Mouse (Mus musculus): ENCODE measurements around the gene Rnf168. TPM values are rescaled to one million over a fixed set of nuclear protein-coding genes. Genes with fewer than 3 reads are reported as not detected.
"Not testable (repeated sequence)": the region's sequence is repeated elsewhere in the genome, so short reads cannot be mapped to it uniquely, and the experiment has no call there.

Gene Rnf168
- polyA plus RNA-seq, 1 experiment from 2014 or later, result 26.2 TPM

DNA sequence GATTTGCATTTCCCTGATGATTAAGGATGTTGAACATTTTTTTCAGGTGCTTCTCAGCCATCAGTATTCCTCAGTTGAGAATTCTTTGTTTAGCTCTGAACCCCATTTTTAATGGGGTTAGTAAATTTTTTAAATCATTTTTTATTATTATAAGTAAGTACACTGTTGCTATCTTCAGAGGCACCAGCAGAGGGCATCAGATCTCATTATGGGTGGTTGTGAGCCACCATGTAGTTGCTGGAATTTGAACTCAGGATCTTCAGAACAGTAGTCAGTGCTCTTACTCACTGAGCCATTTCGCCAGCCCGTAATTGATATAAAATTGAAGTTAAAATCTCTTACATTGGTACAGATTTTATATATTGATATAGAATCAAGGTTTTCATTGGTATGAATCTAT lies 13.0 kb upstream of the Rnf168 start:
- H3K36me3 ChIP-seq (ENCODE audit: control insufficient read depth, insufficient read depth, low read length), result not testable (repeated sequence)

DNA sequence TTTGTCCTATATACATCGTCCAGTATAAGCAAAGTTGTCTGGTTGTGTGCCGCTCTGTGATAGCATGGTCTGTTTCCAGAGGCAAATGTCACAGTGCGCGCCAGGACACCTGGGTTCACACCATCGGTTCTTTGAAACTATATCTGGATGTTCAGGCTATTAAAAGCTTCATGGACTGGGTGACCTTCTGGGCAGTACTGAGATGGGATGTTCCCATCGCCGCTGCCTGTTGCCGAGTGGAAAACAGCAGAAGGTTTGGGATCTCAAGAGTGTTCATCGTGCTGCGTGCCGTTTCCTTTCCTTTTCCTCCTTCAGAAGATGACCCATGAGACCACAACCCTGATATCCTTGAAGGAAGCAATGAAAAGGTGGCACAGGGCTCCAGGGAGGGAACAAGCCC lies 6.0 kb upstream of the Rnf168 start, which contains the start of gene Smco1:
Smco1 (plus strand) TSS at position 178 of the 400 bp plus-strand sequence.
- 83% methylated on average over 11 of the region's 11 CpGs for WGBS
- Histone ChIP-seq H3K36me3 (ENCODE audit: control insufficient read depth, insufficient read depth, low read length) (no peaks in the 10 kb centered on the region), H3K27ac (ENCODE audit: low read depth) (no peak within 1 kb of the TSS), H3K4me2 (ENCODE audit: low read length) (no peak within 1 kb of the TSS), H3K4me1 (replicated peaks; ENCODE audit: control insufficient read depth, insufficient read depth, low read length) (no peaks in the 10 kb centered on the region), H3K9me3 (ENCODE audit: control insufficient read depth, low read length) (no peaks in the 10 kb centered on the region), H3K9ac (ENCODE audit: low read length) (no peak within 1 kb of the TSS), H3K4me3 (ENCODE audit: low read depth, low read length) (no peak within 1 kb of the TSS), H3K27me3 (replicated peaks; ENCODE audit: control insufficient read depth, insufficient read depth, low read length) (no peaks in the 10 kb centered on the region)
- ATAC-seq (replicated peaks; ENCODE audit: low FRiP score, low TSS enrichment, low read depth) (no peak), DNase-seq (ENCODE audit: low spot score) (no peak)

More for the DNA sequence above, 13.0 kb upstream of the Rnf168 start:
- not testable (repeated sequence) for H3K4me2 ChIP-seq (ENCODE audit: low read length); H3K4me3 ChIP-seq (ENCODE audit: low read depth, low read length); H3K9ac ChIP-seq (ENCODE audit: low read length); H3K9me3 ChIP-seq (ENCODE audit: control insufficient read depth, low read length); H3K27ac ChIP-seq (ENCODE audit: low read depth); DNase-seq (ENCODE audit: low spot score); H3K27me3 ChIP-seq (replicated peaks; ENCODE audit: control insufficient read depth, insufficient read depth, low read length); H3K4me1 ChIP-seq (replicated peaks; ENCODE audit: control insufficient read depth, insufficient read depth, low read length); ATAC-seq (replicated peaks; ENCODE audit: low FRiP score, low TSS enrichment, low read depth)
- WGBS, result 89% methylated on average over 2 of the region's 2 CpGs

DNA sequence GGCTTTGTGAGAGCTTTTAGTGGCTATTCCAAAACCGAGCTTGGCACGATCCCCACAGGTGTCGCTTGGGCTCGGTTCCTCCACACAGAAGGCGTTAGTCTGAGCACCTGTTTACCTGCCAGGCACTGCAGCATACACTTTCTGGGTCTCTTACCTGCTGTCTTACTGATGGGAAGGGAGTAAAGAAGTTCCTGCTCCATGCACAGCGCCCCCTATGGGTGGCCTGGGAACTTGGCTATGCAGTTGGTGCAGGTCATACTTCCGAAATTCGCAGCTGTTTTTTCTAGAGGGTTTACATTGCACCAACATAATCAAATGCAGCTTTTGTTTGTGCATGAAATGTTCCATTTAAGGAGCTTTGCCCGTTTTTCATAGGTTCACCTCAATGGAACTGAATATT lies 3.9 kb upstream of the Rnf168 start:
- Histone ChIP-seq H3K4me3 (ENCODE audit: low read depth, low read length) (no peak overlapping the region), H3K27ac (ENCODE audit: low read depth) (no peak overlapping the region), H3K4me2 (ENCODE audit: low read length) (no peak overlapping the region), H3K4me1 (replicated peaks; ENCODE audit: control insufficient read depth, insufficient read depth, low read length) (peaks cover under 1% of the 10 kb centered on the region; the same call in 1 of the 2 replicates), H3K27me3 (replicated peaks; ENCODE audit: control insufficient read depth, insufficient read depth, low read length) (no peaks in the 10 kb centered on the region), H3K9me3 (ENCODE audit: control insufficient read depth, low read length) (no peaks in the 10 kb centered on the region), H3K36me3 (ENCODE audit: control insufficient read depth, insufficient read depth, low read length) (no peaks in the 10 kb centered on the region), H3K9ac (ENCODE audit: low read length) (no peak overlapping the region)
- WGBS, result 53% methylated on average over 9 of the region's 9 CpGs
- no peak for ATAC-seq (replicated peaks; ENCODE audit: low FRiP score, low TSS enrichment, low read depth)
- DNase-seq (ENCODE audit: low spot score), result no peak

DNA sequence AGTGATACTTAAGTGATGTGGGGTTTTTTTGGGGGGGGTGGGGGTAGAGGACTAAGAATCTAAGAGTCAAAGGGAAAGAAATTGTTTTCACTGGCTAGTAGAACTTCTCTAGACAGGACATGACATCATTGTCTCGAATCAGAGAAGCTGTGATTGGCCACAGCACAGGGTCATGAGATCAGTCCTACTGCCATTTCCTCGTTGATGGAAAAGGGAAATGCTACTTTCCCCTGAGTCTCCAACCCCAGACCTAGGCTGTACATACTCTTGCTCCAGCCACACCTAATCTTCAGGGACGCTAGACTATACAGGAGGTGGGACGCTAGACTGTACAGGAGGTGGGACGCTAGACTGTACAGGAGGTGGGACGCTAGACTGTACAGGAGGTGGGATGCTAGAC lies 2.2 kb upstream of the Rnf168 start:
- Histone ChIP-seq H3K27ac (ENCODE audit: low read depth) (no peak overlapping the region), H3K4me3 (ENCODE audit: low read depth, low read length) (no peak overlapping the region), H3K9me3 (ENCODE audit: control insufficient read depth, low read length) (peaks cover 4% of the 10 kb centered on the region; the same call in 1 of the 2 replicates), H3K27me3 (replicated peaks; ENCODE audit: control insufficient read depth, insufficient read depth, low read length) (no peaks in the 10 kb centered on the region), H3K4me1 (replicated peaks; ENCODE audit: control insufficient read depth, insufficient read depth, low read length) (peaks cover 7% of the 10 kb centered on the region), H3K9ac (ENCODE audit: low read length) (no peak overlapping the region), H3K36me3 (ENCODE audit: control insufficient read depth, insufficient read depth, low read length) (0 out of 2 replicates have a peak, but pooled peaks cover 1% of the 10 kb centered on the region), H3K4me2 (ENCODE audit: low read length) (no peak overlapping the region)
- 92% methylated on average over 6 of the region's 6 CpGs for WGBS
- DNase-seq (ENCODE audit: low spot score) (no peak), ATAC-seq (replicated peaks; ENCODE audit: low FRiP score, low TSS enrichment, low read depth) (no peak)

DNA sequence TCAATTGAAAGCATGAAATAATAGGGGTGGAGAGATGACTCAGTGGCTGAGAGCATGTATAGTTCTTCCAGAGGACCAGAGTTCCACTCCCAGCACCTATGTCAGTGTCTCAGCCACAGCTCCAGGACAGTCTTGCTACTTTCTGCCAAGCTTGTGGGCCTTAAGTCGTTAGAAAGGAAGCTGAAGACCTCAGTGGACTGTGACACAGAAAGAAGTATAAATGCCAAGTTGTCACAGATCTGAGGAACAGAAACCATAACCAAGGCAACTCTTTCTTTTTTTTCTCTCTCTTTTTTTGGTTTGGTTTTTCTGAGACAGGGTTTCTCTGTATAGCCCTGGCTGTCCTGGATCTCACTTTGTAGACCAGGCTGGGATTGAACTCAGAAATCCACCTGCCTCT lies 1.4 kb upstream of the Rnf168 start:
- Histone ChIP-seq H3K4me1 (replicated peaks; ENCODE audit: control insufficient read depth, insufficient read depth, low read length) (peaks cover 7% of the 10 kb centered on the region), H3K4me2 (ENCODE audit: low read length) (no peak overlapping the region), H3K9ac (ENCODE audit: low read length) (no peak overlapping the region), H3K9me3 (ENCODE audit: control insufficient read depth, low read length) (peaks cover 7% of the 10 kb centered on the region; the same call in 1 of the 2 replicates), H3K4me3 (ENCODE audit: low read depth, low read length) (no peak overlapping the region), H3K27me3 (replicated peaks; ENCODE audit: control insufficient read depth, insufficient read depth, low read length) (no peaks in the 10 kb centered on the region), H3K27ac (ENCODE audit: low read depth) (no peak overlapping the region), H3K36me3 (ENCODE audit: control insufficient read depth, insufficient read depth, low read length) (0 out of 2 replicates have a peak, but pooled peaks cover 4% of the 10 kb centered on the region)
- no peak for DNase-seq (ENCODE audit: low spot score)
- 85% methylated on average over 1 of the region's 1 CpGs for WGBS
- no peak for ATAC-seq (replicated peaks; ENCODE audit: low FRiP score, low TSS enrichment, low read depth)

DNA sequence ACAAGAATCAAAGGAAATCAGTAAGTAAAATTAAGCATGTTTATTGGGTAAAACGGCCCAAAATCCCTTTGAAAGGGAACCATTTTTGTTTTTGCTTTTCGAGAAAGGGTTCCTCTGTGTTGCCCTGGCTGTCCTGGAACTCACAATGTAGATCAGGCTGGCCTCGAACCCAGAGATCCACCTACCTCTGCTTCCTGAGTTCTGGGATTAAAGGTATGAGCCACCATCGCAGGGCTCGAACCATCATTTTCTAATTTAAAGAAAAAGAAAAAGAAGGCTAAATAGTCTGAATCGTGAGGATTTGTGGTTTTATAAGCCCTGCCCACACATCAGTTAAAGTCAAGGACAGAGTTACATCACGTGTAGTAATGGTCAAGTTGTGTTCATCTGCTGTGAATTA lies 1.1 kb downstream of the Rnf168 start:
- WGBS, result 50% methylated on average over 7 of the region's 7 CpGs

DNA sequence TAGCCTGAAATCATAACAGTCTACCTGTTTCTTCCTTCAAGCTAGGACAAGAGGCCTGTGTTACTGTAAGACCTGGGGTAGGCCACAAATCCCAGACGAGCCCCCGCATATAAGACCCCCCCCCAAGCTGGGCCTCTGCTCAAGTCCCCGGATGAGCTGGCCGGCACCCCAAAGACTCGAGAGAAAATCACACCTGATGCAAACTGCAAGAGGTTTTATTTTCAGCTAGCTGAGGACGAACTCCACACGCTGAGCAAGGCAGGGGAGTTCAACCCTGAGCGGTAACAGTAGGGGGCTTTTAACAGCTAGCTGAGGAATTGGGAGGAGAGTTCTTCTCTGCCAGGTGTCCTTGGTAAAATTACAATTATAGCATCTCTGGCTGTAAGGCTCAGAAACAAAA lies 3.0 kb downstream of the Rnf168 start:
- WGBS, result 93% methylated on average over 8 of the region's 8 CpGs
- DNase-seq (ENCODE audit: low spot score), result no peak
- 0 out of 2 replicates have a peak overlapping the region, but pooled peaks have one; percentile 8 for H3K4me2 ChIP-seq (ENCODE audit: low read length)

More for the DNA sequence above, 1.1 kb downstream of the Rnf168 start:
- ATAC-seq (replicated peaks; ENCODE audit: low FRiP score, low TSS enrichment, low read depth) (no peak), DNase-seq (ENCODE audit: low spot score) (no peak)
- Histone ChIP-seq H3K4me3 (ENCODE audit: low read depth, low read length) (peak overlapping the region; percentile 77), H3K27ac (ENCODE audit: low read depth) (0 out of 2 replicates have a peak overlapping the region, but pooled peaks have one; percentile 98), H3K4me2 (ENCODE audit: low read length) (peak overlapping the region; percentile 62), H3K9ac (ENCODE audit: low read length) (peak overlapping the region; percentile 96), H3K4me1 (replicated peaks; ENCODE audit: control insufficient read depth, insufficient read depth, low read length) (peaks cover 7% of the 10 kb centered on the region), H3K9me3 (ENCODE audit: control insufficient read depth, low read length) (peaks cover 7% of the 10 kb centered on the region; the same call in 1 of the 2 replicates), H3K36me3 (ENCODE audit: control insufficient read depth, insufficient read depth, low read length) (peaks cover 19% of the 10 kb centered on the region), H3K27me3 (replicated peaks; ENCODE audit: control insufficient read depth, insufficient read depth, low read length) (no peaks in the 10 kb centered on the region)

DNA sequence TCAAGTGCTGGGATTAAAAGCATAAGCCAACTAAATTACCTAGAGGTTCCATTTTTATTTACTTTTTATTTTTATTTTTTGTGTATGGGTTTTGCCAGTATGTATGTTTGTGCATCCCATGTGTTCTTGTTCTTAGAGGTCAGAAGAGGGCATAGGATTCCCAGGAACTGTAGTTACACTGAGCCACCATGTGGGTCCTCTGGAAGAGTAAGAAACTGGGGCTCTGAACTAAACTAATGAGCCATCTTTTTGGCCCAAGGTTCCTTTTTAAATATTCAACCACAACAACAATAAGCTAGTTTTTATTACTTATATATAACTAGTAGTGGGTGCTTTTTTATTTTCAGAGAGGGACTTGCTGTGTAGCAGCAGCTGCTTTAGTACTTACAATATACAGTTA lies 5.3 kb downstream of the Rnf168 start:
- no peak for DNase-seq (ENCODE audit: low spot score)
- H3K9me3 ChIP-seq (ENCODE audit: control insufficient read depth, low read length), result peaks cover 7% of the 10 kb centered on the region; the same call in 1 of the 2 replicates
- H3K27ac ChIP-seq (ENCODE audit: low read depth), result no peak overlapping the region
- H3K4me1 ChIP-seq (replicated peaks; ENCODE audit: control insufficient read depth, insufficient read depth, low read length), result peaks cover 7% of the 10 kb centered on the region
- no peak for ATAC-seq (replicated peaks; ENCODE audit: low FRiP score, low TSS enrichment, low read depth)
- no peak overlapping the region for H3K9ac ChIP-seq (ENCODE audit: low read length)
- no peak overlapping the region for H3K4me3 ChIP-seq (ENCODE audit: low read depth, low read length)
- H3K27me3 ChIP-seq (replicated peaks; ENCODE audit: control insufficient read depth, insufficient read depth, low read length), result no peaks in the 10 kb centered on the region
- H3K4me2 ChIP-seq (ENCODE audit: low read length), result no peak overlapping the region
- H3K36me3 ChIP-seq (ENCODE audit: control insufficient read depth, insufficient read depth, low read length), result peaks cover 60% of the 10 kb centered on the region

More for the DNA sequence above, 3.0 kb downstream of the Rnf168 start:
- peaks cover 7% of the 10 kb centered on the region; the same call in 1 of the 2 replicates for H3K9me3 ChIP-seq (ENCODE audit: control insufficient read depth, low read length)
- H3K27me3 ChIP-seq (replicated peaks; ENCODE audit: control insufficient read depth, insufficient read depth, low read length), result no peaks in the 10 kb centered on the region
- peaks cover 7% of the 10 kb centered on the region for H3K4me1 ChIP-seq (replicated peaks; ENCODE audit: control insufficient read depth, insufficient read depth, low read length)
- no peak overlapping the region for H3K4me3 ChIP-seq (ENCODE audit: low read depth, low read length)
- H3K36me3 ChIP-seq (ENCODE audit: control insufficient read depth, insufficient read depth, low read length), result peaks cover 37% of the 10 kb centered on the region
- no peak for ATAC-seq (replicated peaks; ENCODE audit: low FRiP score, low TSS enrichment, low read depth)
- no peak overlapping the region for H3K9ac ChIP-seq (ENCODE audit: low read length)
- no peak overlapping the region for H3K27ac ChIP-seq (ENCODE audit: low read depth)

DNA sequence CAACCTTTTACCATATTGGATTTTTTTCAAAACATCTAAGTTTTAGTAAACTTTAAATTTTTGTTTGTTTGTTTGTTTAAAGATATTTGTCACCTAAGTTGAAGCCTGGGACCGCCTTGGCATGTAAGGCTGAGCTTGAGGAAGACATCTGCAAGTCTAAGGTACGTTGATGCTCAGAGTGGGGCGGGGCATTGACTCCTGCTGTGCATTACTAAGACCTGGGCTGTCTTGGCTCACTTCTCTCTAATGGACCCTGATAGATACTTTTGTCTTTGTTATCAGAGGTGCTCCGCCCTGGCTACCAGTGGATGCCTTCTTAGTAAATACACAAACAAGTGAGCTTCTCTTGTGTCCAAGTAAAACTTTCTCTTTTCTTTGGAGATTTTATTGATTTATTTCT lies 14.6 kb downstream of the Rnf168 start:
- no peak overlapping the region for H3K27ac ChIP-seq (ENCODE audit: low read depth)
- DNase-seq (ENCODE audit: low spot score), result no peak
- no peaks in the 10 kb centered on the region for H3K27me3 ChIP-seq (replicated peaks; ENCODE audit: control insufficient read depth, insufficient read depth, low read length)
- peaks cover 59% of the 10 kb centered on the region for H3K36me3 ChIP-seq (ENCODE audit: control insufficient read depth, insufficient read depth, low read length)
- no peak overlapping the region for H3K4me2 ChIP-seq (ENCODE audit: low read length)
- ATAC-seq (replicated peaks; ENCODE audit: low FRiP score, low TSS enrichment, low read depth), result no peak
- no peak overlapping the region for H3K9ac ChIP-seq (ENCODE audit: low read length)
- H3K4me3 ChIP-seq (ENCODE audit: low read depth, low read length), result no peak overlapping the region
- 92% methylated on average over 4 of the region's 4 CpGs for WGBS
- no peaks in the 10 kb centered on the region for H3K4me1 ChIP-seq (replicated peaks; ENCODE audit: control insufficient read depth, insufficient read depth, low read length)
- 0 out of 2 replicates have a peak, but pooled peaks cover 4% of the 10 kb centered on the region for H3K9me3 ChIP-seq (ENCODE audit: control insufficient read depth, low read length)
